Mouse (Mus musculus) embryonic facial prominence, embryonic 11.5 days (tissue): ENCODE measurements around the gene Rapgef1. TPM values are rescaled to one million over a fixed set of nuclear protein-coding genes. Genes with fewer than 3 reads are reported as not detected.

Source experiments
- ATAC-seq: fragments of 200-750 bp; cut with Nextera tagmentation; replicated peaks from 2 replicates; pipeline ENCODE4 v1.8.0; 2017; ENCODE audit warnings: low read depth; ENCODE audit not compliant: insufficient number of reproducible peaks, low FRiP score, low TSS enrichment
- DNase-seq: peaks from one replicate; pipeline ENCODE4 v3.0.0-alpha.2; 2015; ENCODE audit warnings: low spot score
- H3K27ac ChIP-seq: fragments of 300-500 bp; sonication (generic); replicated peaks from 2 replicates; pipeline ENCODE4 v1.5.1; 2014; ENCODE audit warnings: mild to moderate bottlenecking, low read depth, low read length, control low read depth
- H3K27me3 ChIP-seq: fragments of 300-500 bp; sonication (generic); 2 replicates; pipeline ENCODE4 v1.6.1; 2014; ENCODE audit warnings: mild to moderate bottlenecking, low read length, moderate library complexity, mixed read lengths; ENCODE audit not compliant: control insufficient read depth, insufficient read depth
- H3K36me3 ChIP-seq: fragments of 300-500 bp; sonication (generic); replicated peaks from 2 replicates; pipeline ENCODE4 v1.6.1; 2014; ENCODE audit warnings: low read depth, mild to moderate bottlenecking, low read length, moderate library complexity, mixed read lengths; ENCODE audit not compliant: control insufficient read depth, insufficient read depth
- H3K4me1 ChIP-seq: fragments of 300-500 bp; sonication (generic); 2 replicates; pipeline ENCODE4 v1.6.1; 2014; ENCODE audit warnings: low read length, mixed read lengths; ENCODE audit not compliant: control insufficient read depth, insufficient read depth
- H3K4me2 ChIP-seq: fragments of 300-500 bp; sonication (generic); 2 replicates; pipeline ENCODE4 v1.6.1; 2014; ENCODE audit warnings: low read depth, mild to moderate bottlenecking, control low read depth, low read length, moderate library complexity
- H3K4me3 ChIP-seq: fragments of 300-500 bp; sonication (generic); 2 replicates; pipeline ENCODE4 v1.5.1; 2014; ENCODE audit warnings: low read depth, low read length, control low read depth
- H3K9ac ChIP-seq: fragments of 300-500 bp; sonication (generic); replicated peaks from 2 replicates; pipeline ENCODE4 v1.6.1; 2014; ENCODE audit warnings: mild to moderate bottlenecking, control low read depth, low read length
- H3K9me3 ChIP-seq: fragments of 300-500 bp; sonication (generic); replicated peaks from 2 replicates; pipeline ENCODE4 v1.6.1; 2016; ENCODE audit warnings: mild to moderate bottlenecking, low read length, inconsistent platforms, mixed read lengths; ENCODE audit not compliant: control insufficient read depth
- WGBS: fragments of 180-500 bp; shearing (Covaris S2); extraction: QIAGEN DNeasy Blood & Tissue Kit; methylation state at CpG from one replicate; pipeline ENCODE4 v1.1.7; 2014; 5-methylcytosine and 5-hydroxymethylcytosine counted together
- polyA plus RNA-seq: library from polyadenylated mRNA; unstranded; fragments of >200 nt; fragmentation: Nextera tagmentation; extraction: Ambion mirVana; gene quantifications from 2 replicates; pipeline ENCODE4 v1.2.1, GENCODE M21; 2014

Gene Rapgef1
- polyA plus RNA-seq, 1 experiment from 2014 or later, result 14.0 TPM

GRCm38 (mm10) chr2:29618926-29619483 is 515 bp upstream of the Rapgef1 start:
- ATAC-seq (no peak), DNase-seq (no peak)
- Histone ChIP-seq H3K4me3 (no peak overlapping the region), H3K4me1 (no peaks in the 10 kb centered on the region), H3K9me3 (no peaks in the 10 kb centered on the region), H3K27me3 (no peaks in the 10 kb centered on the region), H3K36me3 (no peaks in the 10 kb centered on the region), H3K4me2 (no peak overlapping the region), H3K27ac (no peak overlapping the region), H3K9ac (no peak overlapping the region)
- WGBS, result 62% methylated on average over 8 of the region's 8 CpGs

GRCm38 (mm10) chr2:29620301-29620827 is 844 bp downstream of the Rapgef1 start:
- Histone ChIP-seq H3K27ac (peak overlapping the region; percentile 90), H3K4me3 (peak overlapping the region; percentile 87), H3K9ac (peak overlapping the region; percentile 92), H3K4me1 (no peaks in the 10 kb centered on the region), H3K27me3 (no peaks in the 10 kb centered on the region), H3K36me3 (no peaks in the 10 kb centered on the region), H3K4me2 (peak overlapping the region; percentile 72), H3K9me3 (no peaks in the 10 kb centered on the region)
- under 1% methylated on average over 15 of the region's 15 CpGs for WGBS
- ATAC-seq, result no peak
- DNase-seq, result peak; percentile 30

- Histone ChIP-seq H3K9me3 (no peaks in the 10 kb centered on the region), H3K4me3 (peak overlapping the region; percentile 87; the same call in 1 of the 2 replicates), H3K4me2 (peak overlapping the region; percentile 72), H3K36me3 (no peaks in the 10 kb centered on the region), H3K4me1 (no peaks in the 10 kb centered on the region), H3K27ac (no peak overlapping the region), H3K27me3 (no peaks in the 10 kb centered on the region), H3K9ac (no peak overlapping the region; the same call in 1 of the 2 replicates)
- no peak for ATAC-seq
- DNase-seq, result no peak
- WGBS, result 74% methylated on average over 10 of the region's 10 CpGs
Observed at GRCm38 (mm10) chr2:29621163-29621562, 1.6 kb downstream of the Rapgef1 start.

GRCm38 (mm10) chr2:29621636-29622035 is 2.1 kb downstream of the Rapgef1 start:
- H3K4me3 ChIP-seq, result no peak overlapping the region; the same call in 1 of the 2 replicates

GRCm38 (mm10) chr2:29622126-29623005 is 2.8 kb downstream of the Rapgef1 start:
- Histone ChIP-seq H3K4me1 (no peaks in the 10 kb centered on the region), H3K36me3 (no peaks in the 10 kb centered on the region), H3K27ac (no peak overlapping the region), H3K4me3 (no peak overlapping the region), H3K27me3 (no peaks in the 10 kb centered on the region), H3K9me3 (no peaks in the 10 kb centered on the region), H3K9ac (no peak overlapping the region), H3K4me2 (no peak overlapping the region)
- DNase-seq, result no peak
- 86% methylated on average over 10 of the region's 10 CpGs for WGBS
- ATAC-seq, result no peak

More at GRCm38 (mm10) chr2:29621636-29622035, 2.1 kb downstream of the Rapgef1 start:
- ATAC-seq (no peak), DNase-seq (no peak)
- H3K36me3 ChIP-seq, result no peaks in the 10 kb centered on the region
- no peak overlapping the region for H3K27ac ChIP-seq
- WGBS, result 80% methylated on average over 3 of the region's 3 CpGs
- no peaks in the 10 kb centered on the region for H3K9me3 ChIP-seq
- H3K4me2 ChIP-seq, result no peak overlapping the region
- no peaks in the 10 kb centered on the region for H3K4me1 ChIP-seq
- H3K9ac ChIP-seq, result no peak overlapping the region
- no peaks in the 10 kb centered on the region for H3K27me3 ChIP-seq

- Histone ChIP-seq H3K36me3 (no peaks in the 10 kb centered on the region), H3K9ac (no peak overlapping the region), H3K9me3 (no peaks in the 10 kb centered on the region), H3K27me3 (no peaks in the 10 kb centered on the region), H3K4me3 (no peak overlapping the region), H3K27ac (no peak overlapping the region), H3K4me2 (no peak overlapping the region), H3K4me1 (no peaks in the 10 kb centered on the region)
- no peak for ATAC-seq
- DNase-seq, result no peak
- 73% methylated on average over 9 of the region's 9 CpGs for WGBS
Observed at GRCm38 (mm10) chr2:29623247-29624090, 3.9 kb downstream of the Rapgef1 start.

GRCm38 (mm10) chr2:29624091-29624608 is 4.6 kb downstream of the Rapgef1 start:
- WGBS, result 89% methylated on average over 4 of the region's 4 CpGs

More at GRCm38 (mm10) chr2:29624091-29624608, 4.6 kb downstream of the Rapgef1 start:
- ATAC-seq (no peak), DNase-seq (no peak)
- Histone ChIP-seq H3K9ac (no peak overlapping the region), H3K4me2 (no peak overlapping the region), H3K4me3 (no peak overlapping the region), H3K36me3 (no peaks in the 10 kb centered on the region), H3K27me3 (no peaks in the 10 kb centered on the region), H3K27ac (no peak overlapping the region), H3K4me1 (no peaks in the 10 kb centered on the region; the same call in 1 of the 2 replicates), H3K9me3 (no peaks in the 10 kb centered on the region)
